Mouse (Mus musculus) liver, embryonic 14.5 days (tissue): Measurements from ENCODE around the gene Slc30a10. TPM values are rescaled to one million over a fixed set of nuclear protein-coding genes. Genes with fewer than 3 reads are reported as not detected.

ENCODE experiments used
- ATAC-seq: fragments of 200-750 bp; cut with Nextera tagmentation; 2 replicates; pipeline ENCODE4 v1.8.0; 2017; ENCODE audit warnings: moderate number of reproducible peaks, mild to moderate bottlenecking, moderate library complexity; ENCODE audit not compliant: insufficient read depth
- DNase-seq, 3 experiments: peaks; one replicate each; pipeline ENCODE4 v3.0.0-alpha.2; 2012 to 2013; ENCODE audit warnings: low read depth in 3 of 3, low spot score in 3 of 3
- H3K27ac ChIP-seq: fragments of 300-500 bp; sonication (generic); 2 replicates; pipeline ENCODE4 v1.5.1; 2014; ENCODE audit warnings: moderate library complexity, mild to moderate bottlenecking, control low read depth, inconsistent platforms
- H3K27me3 ChIP-seq: fragments of 300-500 bp; sonication (generic); 2 replicates; pipeline ENCODE4 v1.6.1; 2014; ENCODE audit warnings: mild to moderate bottlenecking, low read length, moderate library complexity; ENCODE audit not compliant: control insufficient read depth, insufficient read depth
- H3K36me3 ChIP-seq: fragments of 300-500 bp; sonication (generic); replicated peaks from 2 replicates; pipeline ENCODE4 v1.6.1; 2014; ENCODE audit warnings: low read depth; ENCODE audit not compliant: control insufficient read depth, insufficient read depth
- H3K4me1 ChIP-seq, 2 experiments: fragments of 200-500 bp in 1 of 2; fragments of 300-500 bp in 1 of 2; sonication (generic) in 1 of 2; replicated peaks; 2 replicates each; pipeline ENCODE4 v1.6.1; 2012 to 2014; ENCODE audit warnings: antibody characterized with exemption in 1 of 2, inconsistent platforms in 1 of 2, low read length in 1 of 2; ENCODE audit not compliant: control insufficient read depth in 2 of 2, insufficient read depth in 2 of 2
- H3K4me2 ChIP-seq: fragments of 300-500 bp; sonication (generic); 2 replicates; pipeline ENCODE4 v1.6.1; 2014; ENCODE audit warnings: low read depth, mild to moderate bottlenecking, control low read depth, moderate library complexity
- H3K4me3 ChIP-seq, 2 experiments: fragments of 200-500 bp in 1 of 2; fragments of 300-500 bp in 1 of 2; sonication (generic) in 1 of 2; 2 replicates each; pipeline ENCODE4 v1.5.1; 2012 to 2014; ENCODE audit warnings: low read depth in 2 of 2, low read length in 2 of 2, mild to moderate bottlenecking in 2 of 2, control low read depth in 1 of 2, inconsistent platforms in 1 of 2, moderate library complexity in 1 of 2; ENCODE audit not compliant: insufficient read depth in 1 of 2
- H3K9ac ChIP-seq: fragments of 300-500 bp; sonication (generic); replicated peaks from 2 replicates; pipeline ENCODE4 v1.6.1; 2014; ENCODE audit warnings: mild to moderate bottlenecking, control low read depth, moderate library complexity
- H3K9me3 ChIP-seq: fragments of 300-500 bp; sonication (generic); 2 replicates; pipeline ENCODE4 v1.6.1; 2016; ENCODE audit warnings: low read length, mixed read lengths; ENCODE audit not compliant: control insufficient read depth
- CTCF ChIP-seq: IDR thresholded peaks from 2 replicates; pipeline ENCODE4 v1.5.1; 2016; ENCODE audit warnings: antibody characterized with exemption, low read depth, control low read depth
- EP300 ChIP-seq: IDR thresholded peaks from 2 replicates; pipeline ENCODE4 v1.6.1; 2016; ENCODE audit warnings: antibody characterized with exemption, low read depth
- WGBS: fragments of 180-500 bp; shearing (Covaris S2); extraction: QIAGEN DNeasy Blood & Tissue Kit; methylation state at CpG from one replicate; pipeline ENCODE4 v1.1.7; 2014; ENCODE audit not compliant: insufficient replicate concordance; 5-methylcytosine and 5-hydroxymethylcytosine counted together
- polyA plus RNA-seq, 2 experiments: library from polyadenylated mRNA; depleted of rRNA in 1 of 2; stranded (reverse) in 1 of 2; unstranded in 1 of 2; fragments of >200 nt; fragmentation: Nextera tagmentation in 1 of 2; extraction: Ambion mirVana in 1 of 2; gene quantifications; 2 replicates each; pipeline versions ENCODE4 v1.2.1 to v1.2.3; 2012 to 2014

Gene Slc30a10
- polyA plus RNA-seq, 2 experiments = 13.3 to 21.2 TPM

GRCm38 (mm10) chr1:185456327-185456726 lies 1.7 kb downstream of the Slc30a10 start:
- Histone ChIP-seq H3K27ac (peak overlapping the region; percentile 97), H3K4me1 (peaks cover 69 to 71% of the 10 kb centered on the region in 2 experiments), H3K4me3 (peak overlapping the region; percentile 79 to 87), H3K9me3 (no peaks in the 10 kb centered on the region), H3K27me3 (0 out of 2 replicates have a peak, but pooled peaks cover 2% of the 10 kb centered on the region), H3K4me2 (peak overlapping the region; percentile 87), H3K9ac (peak overlapping the region; percentile 90), H3K36me3 (peaks cover 45% of the 10 kb centered on the region)
- WGBS = 47% methylated on average over 9 of the region's 9 CpGs
- ATAC-seq = no peak
- TF ChIP-seq EP300 (no peak), CTCF (no peak)
- no peak for DNase-seq

DNA sequence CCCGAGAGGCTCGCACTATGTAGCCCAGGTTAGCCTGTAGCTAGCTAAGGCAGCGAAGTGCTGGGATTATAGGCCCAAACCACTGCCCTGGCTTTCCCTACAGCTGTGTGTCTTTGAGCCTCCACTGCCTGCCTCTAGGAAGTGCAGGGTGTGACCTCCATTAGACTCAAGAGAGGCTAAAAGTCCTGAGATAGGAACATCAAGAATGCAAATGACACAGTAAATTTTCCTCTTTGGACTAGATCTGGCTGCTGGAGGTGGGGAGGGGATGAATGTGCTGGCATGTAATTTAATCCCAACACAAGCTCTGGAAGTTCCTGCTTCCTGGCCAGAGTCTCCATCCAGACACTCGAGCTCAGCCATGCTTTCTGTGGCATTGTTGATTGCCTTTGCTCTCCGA lies 5.4 kb downstream of the Slc30a10 start:
- peak overlapping the region; percentile 10 to 17; a peak in 3 of 4 replicates for H3K4me3 ChIP-seq
- TF ChIP-seq CTCF (no peak), EP300 (no peak)
- 79% methylated on average over 5 of the region's 5 CpGs for WGBS
- H3K27me3 ChIP-seq = 0 out of 2 replicates have a peak, but pooled peaks cover 2% of the 10 kb centered on the region
- peaks cover 83% of the 10 kb centered on the region for H3K36me3 ChIP-seq
- peak overlapping the region; percentile 36 for H3K27ac ChIP-seq
- no peak for DNase-seq
- no peaks in the 10 kb centered on the region for H3K9me3 ChIP-seq
- peak overlapping the region; percentile 51 for H3K9ac ChIP-seq
- peak overlapping the region; percentile 87 for H3K4me2 ChIP-seq
- no peak for ATAC-seq
- H3K4me1 ChIP-seq = peaks cover 51 to 62% of the 10 kb centered on the region in 2 experiments

DNA sequence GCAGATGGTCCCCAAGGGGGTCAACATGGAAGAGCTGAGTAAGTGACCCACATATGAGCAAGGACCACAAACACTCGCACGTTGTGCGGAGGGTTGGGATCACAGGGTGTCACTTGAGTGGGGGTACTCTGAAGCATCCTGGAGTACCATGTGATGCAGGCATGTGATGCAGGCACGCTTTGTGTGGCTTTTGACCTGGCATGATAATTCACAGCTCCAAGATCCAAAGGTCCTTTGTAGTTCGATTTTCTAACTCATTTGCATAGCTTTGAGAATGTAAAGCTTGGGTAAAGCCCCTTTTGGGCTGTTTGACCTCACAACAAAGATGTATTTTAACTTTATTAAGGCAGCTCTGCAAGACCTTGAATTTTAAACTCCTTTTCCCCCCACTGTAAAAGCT lies 8.2 kb downstream of the Slc30a10 start:
- Histone ChIP-seq H3K9me3 (no peaks in the 10 kb centered on the region), H3K4me1 (peaks cover 51 to 58% of the 10 kb centered on the region in 2 experiments), H3K27me3 (no peaks in the 10 kb centered on the region), H3K4me2 (peak overlapping the region; percentile 18; the same call in 1 of the 2 replicates), H3K4me3 (no peak overlapping the region), H3K9ac (peak overlapping the region; percentile 12), H3K27ac (peak overlapping the region; percentile 29; the same call in 1 of the 2 replicates), H3K36me3 (peaks cover 92% of the 10 kb centered on the region)
- DNase-seq = no peak
- 80% methylated on average over 5 of the region's 5 CpGs for WGBS
- ATAC-seq = no peak
- TF ChIP-seq CTCF = no peak
- no peak for TF ChIP-seq EP300

- peak; percentile 79 for ATAC-seq
- peak overlapping the region; percentile 69 for H3K4me2 ChIP-seq
- peaks cover 71 to 77% of the 10 kb centered on the region in 2 experiments for H3K4me1 ChIP-seq
- DNase-seq = peak; percentile 69 to 71 (median 71)
- H3K27ac ChIP-seq = peak overlapping the region; percentile 99
- TF ChIP-seq CTCF (no peak), EP300 (peak; percentile 87)
- H3K4me3 ChIP-seq = peak overlapping the region; percentile 16 to 33
- WGBS = 9% methylated on average over 8 of the region's 8 CpGs
- peaks cover 39% of the 10 kb centered on the region for H3K36me3 ChIP-seq
- no peaks in the 10 kb centered on the region for H3K9me3 ChIP-seq
- H3K27me3 ChIP-seq = no peaks in the 10 kb centered on the region
- H3K9ac ChIP-seq = peak overlapping the region; percentile 74
These were observed 14.9 kb downstream of the Slc30a10 start for GRCm38 (mm10) chr1:185469551-185470021.

DNA sequence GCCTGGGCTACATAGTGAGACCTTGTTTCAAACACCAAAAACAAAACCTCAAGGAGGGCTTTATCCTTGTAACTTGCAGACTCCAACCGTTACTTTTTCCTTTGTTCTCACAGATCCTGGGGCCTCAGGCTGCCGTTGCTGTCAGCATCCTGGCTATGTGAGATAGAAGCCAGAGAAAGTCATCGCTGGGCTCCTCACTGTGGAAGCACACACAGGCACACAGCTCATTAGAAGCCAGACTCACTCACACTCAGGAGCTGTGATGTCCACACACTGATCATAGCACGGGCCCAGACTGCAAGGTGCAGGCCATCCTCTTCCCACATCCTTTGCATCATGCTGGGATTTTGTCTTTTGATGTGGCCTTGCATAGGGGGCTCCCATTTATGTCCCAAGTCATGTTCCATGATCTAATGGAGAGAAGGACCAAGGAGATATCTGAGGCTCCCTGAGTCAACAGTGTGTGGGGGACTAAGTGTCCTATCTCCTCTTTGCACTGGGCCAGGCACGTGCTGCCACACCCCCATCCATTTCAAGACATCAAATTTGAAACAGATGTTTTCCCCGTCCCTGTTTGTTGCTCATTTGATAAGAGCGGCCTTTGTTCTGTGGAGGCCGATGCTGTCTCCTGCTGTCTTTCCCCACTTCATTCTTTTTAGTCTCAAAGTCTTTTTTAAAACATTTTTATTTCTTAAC lies 17.5 kb downstream of the Slc30a10 start:
- peak overlapping the region; percentile 69 for H3K4me2 ChIP-seq
- DNase-seq (peak; percentile 88 to 89 (median 88)), ATAC-seq (peak; percentile 85)
- H3K9ac ChIP-seq = peak overlapping the region; percentile 66
- H3K4me1 ChIP-seq = peaks cover 82% of the 10 kb centered on the region in 2 experiments
- no peaks in the 10 kb centered on the region for H3K27me3 ChIP-seq
- TF ChIP-seq EP300 = peak; percentile 97
- TF ChIP-seq CTCF = no peak
- H3K4me3 ChIP-seq = peak overlapping the region; percentile 40 to 45
- H3K9me3 ChIP-seq = no peaks in the 10 kb centered on the region
- peaks cover 15% of the 10 kb centered on the region for H3K36me3 ChIP-seq
- WGBS = 6% methylated on average over 8 of the region's 8 CpGs
- peak overlapping the region; percentile 99 for H3K27ac ChIP-seq
